Mouse (Mus musculus) liver, embryonic 11.5 days (tissue): ENCODE data around the gene Mettl11b. TPM values are rescaled to one million over a fixed set of nuclear protein-coding genes. Genes with fewer than 3 reads are reported as not detected.

ENCODE experiments used
- ATAC-seq: fragments of 200-750 bp; cut with Nextera tagmentation; replicated peaks from 2 replicates; pipeline ENCODE4 v1.8.0; 2017; ENCODE audit warnings: moderate number of reproducible peaks, mild to moderate bottlenecking, moderate TSS enrichment, moderate library complexity; ENCODE audit not compliant: low FRiP score
- DNase-seq: peaks from one replicate; pipeline ENCODE4 v3.0.0-alpha.2; 2017; ENCODE audit warnings: low spot score
- H3K27ac ChIP-seq: fragments of 300-500 bp; sonication (generic); 2 replicates; pipeline ENCODE4 v1.5.1; 2014; ENCODE audit warnings: mild to moderate bottlenecking, low read depth, low read length, control low read depth
- H3K27me3 ChIP-seq: fragments of 300-500 bp; sonication (generic); replicated peaks from 2 replicates; pipeline ENCODE4 v1.6.1; 2014; ENCODE audit warnings: low read length, mixed read lengths; ENCODE audit not compliant: control insufficient read depth, insufficient read depth
- H3K36me3 ChIP-seq: fragments of 300-500 bp; sonication (generic); 2 replicates; pipeline ENCODE4 v1.6.1; 2014; ENCODE audit warnings: mild to moderate bottlenecking, low read length, moderate library complexity, mixed read lengths; ENCODE audit not compliant: control insufficient read depth, insufficient read depth
- H3K4me1 ChIP-seq: fragments of 300-500 bp; sonication (generic); replicated peaks from 2 replicates; pipeline ENCODE4 v1.6.1; 2014; ENCODE audit warnings: low read length, mixed read lengths; ENCODE audit not compliant: control insufficient read depth, insufficient read depth
- H3K4me2 ChIP-seq: fragments of 300-500 bp; sonication (generic); 2 replicates; pipeline ENCODE4 v1.6.1; 2014; ENCODE audit warnings: mild to moderate bottlenecking, control low read depth, moderate library complexity
- H3K4me3 ChIP-seq: fragments of 300-500 bp; sonication (generic); 2 replicates; pipeline ENCODE4 v1.5.1; 2014; ENCODE audit warnings: low read depth, low read length, control low read depth
- H3K9ac ChIP-seq: fragments of 300-500 bp; sonication (generic); 2 replicates; pipeline ENCODE4 v1.6.1; 2014; ENCODE audit warnings: low read depth, low read length, control low read depth
- H3K9me3 ChIP-seq: fragments of 300-500 bp; sonication (generic); 2 replicates; pipeline ENCODE4 v1.6.1; 2016; ENCODE audit warnings: low read length, inconsistent platforms, mixed read lengths; ENCODE audit not compliant: control insufficient read depth
- WGBS: fragments of 180-500 bp; shearing (Covaris S2); extraction: QIAGEN DNeasy Blood & Tissue Kit; methylation state at CpG from one replicate; pipeline ENCODE4 v1.1.7; 2014; 5-methylcytosine and 5-hydroxymethylcytosine counted together
- polyA plus RNA-seq: library from polyadenylated mRNA; unstranded; fragments of >200 nt; fragmentation: Nextera tagmentation; extraction: Ambion mirVana; gene quantifications from 2 replicates; pipeline ENCODE4 v1.2.1, GENCODE M21; 2014

Mettl11b gene
- polyA plus RNA-seq, 1 experiment from 2014 or later = not detected

DNA sequence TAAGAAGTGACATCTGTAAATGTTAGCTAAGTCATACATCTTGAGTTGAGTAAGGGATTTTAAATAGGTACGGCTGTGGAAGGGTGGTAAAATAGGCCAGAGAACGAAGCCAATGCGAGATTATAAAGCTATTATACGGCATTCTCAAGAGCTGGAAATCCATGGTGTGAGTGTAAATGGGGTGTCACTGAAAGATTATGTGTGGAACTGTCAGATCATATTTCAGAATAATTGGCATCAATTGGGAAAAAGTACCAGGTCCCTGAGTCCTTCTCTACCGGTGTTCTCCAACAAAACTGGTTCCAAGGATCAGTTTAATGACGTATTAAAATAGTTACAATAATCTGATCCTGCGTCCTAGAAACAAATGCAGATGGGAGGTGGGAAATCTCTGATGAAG lies 24.5 kb downstream of the Mettl11b start:
- H3K9me3 ChIP-seq = no peaks in the 10 kb centered on the region
- no peak overlapping the region for H3K4me2 ChIP-seq
- H3K4me3 ChIP-seq = no peak overlapping the region
- no peaks in the 10 kb centered on the region for H3K27me3 ChIP-seq
- H3K27ac ChIP-seq = no peak overlapping the region
- no peak for DNase-seq
- no peaks in the 10 kb centered on the region for H3K4me1 ChIP-seq
- no peaks in the 10 kb centered on the region for H3K36me3 ChIP-seq
- WGBS = 83% methylated on average over 7 of the region's 7 CpGs
- no peak for ATAC-seq
- no peak overlapping the region for H3K9ac ChIP-seq

GRCm38 (mm10) chr1:163699702-163700101 lies 25.3 kb downstream of the Mettl11b start:
- Histone ChIP-seq H3K27me3 (no peaks in the 10 kb centered on the region), H3K27ac (no peak overlapping the region), H3K4me2 (no peak overlapping the region), H3K4me3 (no peak overlapping the region), H3K36me3 (no peaks in the 10 kb centered on the region), H3K9ac (no peak overlapping the region), H3K4me1 (no peaks in the 10 kb centered on the region), H3K9me3 (no peaks in the 10 kb centered on the region)
- no peak for DNase-seq
- WGBS = 73% methylated on average over 3 of the region's 3 CpGs
- ATAC-seq = no peak

DNA sequence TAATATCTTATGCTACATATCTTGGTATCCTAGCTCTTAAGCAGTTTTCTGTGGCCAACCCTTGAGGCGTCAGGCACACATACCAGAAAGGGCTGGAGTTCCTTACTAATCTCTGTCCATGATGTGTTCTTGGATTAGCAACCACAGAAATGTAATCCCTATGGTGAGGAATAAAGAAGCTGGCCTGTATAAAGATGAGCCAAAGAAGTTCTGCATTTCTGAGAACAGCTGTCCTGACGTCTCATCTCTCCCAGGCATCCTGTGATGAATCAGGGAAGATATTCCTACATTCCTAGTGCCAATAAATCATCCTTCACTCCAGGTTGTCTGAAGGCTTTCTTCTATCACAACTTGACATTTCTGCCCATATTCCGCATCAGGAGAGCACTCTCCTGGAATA lies 33.2 kb downstream of the Mettl11b start:
- Histone ChIP-seq H3K9ac (no peak overlapping the region), H3K4me1 (no peaks in the 10 kb centered on the region), H3K4me3 (no peak overlapping the region), H3K4me2 (no peak overlapping the region), H3K36me3 (no peaks in the 10 kb centered on the region), H3K27me3 (no peaks in the 10 kb centered on the region), H3K27ac (no peak overlapping the region), H3K9me3 (no peaks in the 10 kb centered on the region)
- WGBS = 76% methylated on average over 3 of the region's 3 CpGs
- ATAC-seq (no peak), DNase-seq (no peak)

- 72% methylated on average over 2 of the region's 2 CpGs for WGBS
- ATAC-seq (no peak), DNase-seq (no peak)
- no peak overlapping the region for H3K9ac ChIP-seq
- H3K4me2 ChIP-seq = no peak overlapping the region
- no peaks in the 10 kb centered on the region for H3K9me3 ChIP-seq
- H3K36me3 ChIP-seq = no peaks in the 10 kb centered on the region
- H3K27ac ChIP-seq = no peak overlapping the region
- no peaks in the 10 kb centered on the region for H3K4me1 ChIP-seq
- no peak overlapping the region for H3K4me3 ChIP-seq
- H3K27me3 ChIP-seq = no peaks in the 10 kb centered on the region
These were observed 42.0 kb downstream of the Mettl11b start for GRCm38 (mm10) chr1:163682935-163683430.

DNA sequence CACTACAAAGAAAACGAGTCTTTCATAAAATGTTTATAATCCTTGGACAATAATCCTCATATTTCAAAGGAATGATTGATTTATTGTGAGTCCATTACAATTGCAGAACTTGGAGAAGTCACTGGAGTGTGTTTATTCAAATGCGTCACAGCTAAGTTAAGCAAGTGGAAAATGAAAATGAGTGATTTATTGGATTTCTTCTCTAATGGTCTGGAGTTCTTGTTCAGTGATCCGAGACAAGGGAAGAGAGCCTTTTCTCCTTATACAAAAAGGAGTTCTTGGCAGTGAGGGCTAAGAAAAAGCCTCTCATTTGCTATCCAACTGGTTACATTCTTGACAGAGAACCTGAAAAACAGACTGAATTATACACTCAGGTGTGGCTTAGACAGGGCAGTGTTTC lies 42.9 kb downstream of the Mettl11b start:
- H3K4me3 ChIP-seq = no peak overlapping the region
- H3K36me3 ChIP-seq = no peaks in the 10 kb centered on the region
- no peak overlapping the region for H3K4me2 ChIP-seq
- 74% methylated on average over 3 of the region's 3 CpGs for WGBS
- H3K27me3 ChIP-seq = no peaks in the 10 kb centered on the region
- DNase-seq (no peak), ATAC-seq (no peak)
- no peak overlapping the region for H3K27ac ChIP-seq
- H3K9ac ChIP-seq = no peak overlapping the region
- H3K4me1 ChIP-seq = no peaks in the 10 kb centered on the region
- H3K9me3 ChIP-seq = no peaks in the 10 kb centered on the region

- Histone ChIP-seq H3K4me3 (no peak overlapping the region), H3K27ac (no peak overlapping the region), H3K27me3 (no peaks in the 10 kb centered on the region), H3K9ac (no peak overlapping the region), H3K9me3 (no peaks in the 10 kb centered on the region), H3K4me1 (no peaks in the 10 kb centered on the region), H3K4me2 (no peak overlapping the region), H3K36me3 (no peaks in the 10 kb centered on the region)
- ATAC-seq (no peak), DNase-seq (no peak)
- WGBS = 82% methylated on average over 3 of the region's 3 CpGs
These were observed 52.2 kb downstream of the Mettl11b start for GRCm38 (mm10) chr1:163672866-163673265.

GRCm38 (mm10) chr1:163671326-163671725 lies 53.7 kb downstream of the Mettl11b start:
- Histone ChIP-seq H3K27ac (no peak overlapping the region), H3K4me3 (no peak overlapping the region), H3K4me1 (no peaks in the 10 kb centered on the region), H3K9ac (no peak overlapping the region), H3K9me3 (no peaks in the 10 kb centered on the region), H3K36me3 (no peaks in the 10 kb centered on the region), H3K4me2 (no peak overlapping the region), H3K27me3 (no peaks in the 10 kb centered on the region)
- WGBS = 71% methylated on average over 4 of the region's 4 CpGs
- no peak for DNase-seq
- no peak for ATAC-seq

DNA sequence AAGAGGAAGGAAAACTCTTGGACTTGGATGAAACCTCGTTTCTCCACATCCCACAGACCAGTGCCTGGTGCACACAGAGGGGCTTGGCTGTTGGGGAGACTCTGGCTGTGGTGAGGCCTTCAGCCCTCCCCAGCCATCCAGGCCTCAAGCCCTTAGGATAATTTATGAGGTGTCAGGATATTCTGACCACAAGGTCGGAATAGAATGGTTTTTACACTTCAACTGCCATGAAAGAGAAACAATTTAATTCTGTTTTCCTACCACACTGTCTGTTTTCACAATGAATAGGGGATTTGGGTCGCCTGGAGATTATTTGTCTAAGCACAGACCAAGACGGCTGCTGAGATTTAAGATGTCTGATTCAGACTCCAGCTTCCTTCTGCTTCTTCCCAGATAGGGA lies 54.3 kb downstream of the Mettl11b start:
- 33% methylated on average over 4 of the region's 4 CpGs for WGBS
- H3K27ac ChIP-seq = no peak overlapping the region; the same call in 1 of the 2 replicates
- no peaks in the 10 kb centered on the region for H3K4me1 ChIP-seq
- no peaks in the 10 kb centered on the region for H3K9me3 ChIP-seq
- H3K27me3 ChIP-seq = no peaks in the 10 kb centered on the region
- H3K36me3 ChIP-seq = no peaks in the 10 kb centered on the region
- H3K4me2 ChIP-seq = no peak overlapping the region
- H3K4me3 ChIP-seq = no peak overlapping the region
- H3K9ac ChIP-seq = no peak overlapping the region
- no peak for DNase-seq
- ATAC-seq = no peak

DNA sequence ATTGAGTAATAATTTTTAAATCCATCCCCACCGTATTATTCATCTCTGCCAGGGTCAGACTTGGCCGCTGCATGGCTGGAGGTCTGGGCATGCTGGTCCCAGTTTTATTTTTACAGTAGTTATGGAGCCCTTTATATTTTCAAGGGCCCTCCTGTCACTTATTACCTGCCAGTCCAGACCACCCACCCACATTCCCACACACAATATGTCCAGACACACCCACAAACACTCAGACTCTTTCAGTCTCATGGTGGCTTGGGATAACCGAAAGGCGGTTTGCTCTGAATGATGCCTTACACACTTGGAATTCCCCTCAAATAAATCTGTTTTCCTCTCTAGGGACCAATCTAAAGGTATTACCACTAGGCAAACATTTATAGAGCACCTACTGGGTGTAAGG lies 55.1 kb downstream of the Mettl11b start:
- DNase-seq (no peak), ATAC-seq (no peak)
- Histone ChIP-seq H3K27ac (no peak overlapping the region), H3K27me3 (no peaks in the 10 kb centered on the region), H3K9ac (no peak overlapping the region), H3K4me2 (no peak overlapping the region), H3K9me3 (no peaks in the 10 kb centered on the region), H3K36me3 (no peaks in the 10 kb centered on the region), H3K4me1 (no peaks in the 10 kb centered on the region), H3K4me3 (no peak overlapping the region)
- 91% methylated on average over 4 of the region's 4 CpGs for WGBS
